Mouse (Mus musculus) liver, adult 2 months (tissue): ENCODE measurements around the gene Igflr1. TPM values are rescaled to one million over a fixed set of nuclear protein-coding genes. Genes with fewer than 3 reads are reported as not detected.

Experiments used
- DNase-seq: peaks from one replicate; pipeline ENCODE4 v3.0.0-alpha.2; 2011; ENCODE audit warnings: low read depth, low spot score; ENCODE audit errors: extremely low read depth
- H3K27ac ChIP-seq: fragments of 200-500 bp; replicated peaks from 2 replicates; pipeline ENCODE4 v1.5.1; 2012; ENCODE audit warnings: low read depth, mild to moderate bottlenecking, control low read depth, inconsistent platforms, low read length; ENCODE audit not compliant: insufficient read depth
- H3K27me3 ChIP-seq: fragments of 200-500 bp; 2 replicates; pipeline ENCODE4 v1.6.1; 2012; ENCODE audit warnings: mild to moderate bottlenecking, moderate library complexity, low read length, inconsistent platforms; ENCODE audit not compliant: control insufficient read depth, insufficient read depth
- H3K36me3 ChIP-seq: fragments of 200-500 bp; 2 replicates; pipeline ENCODE4 v1.6.1; 2012; ENCODE audit warnings: low read length, inconsistent platforms; ENCODE audit not compliant: control insufficient read depth, insufficient read depth
- H3K4me1 ChIP-seq: fragments of 200-500 bp; 2 replicates; pipeline ENCODE4 v1.6.1; 2011; ENCODE audit warnings: low read length; ENCODE audit not compliant: control insufficient read depth, insufficient read depth
- H3K4me3 ChIP-seq: fragments of 200-500 bp; 2 replicates; pipeline ENCODE4 v1.5.1; 2011; ENCODE audit warnings: low read depth, mild to moderate bottlenecking, control low read depth, low read length, moderate library complexity; ENCODE audit not compliant: insufficient read depth
- H3K79me2 ChIP-seq: fragments of 200-500 bp; 2 replicates; pipeline ENCODE4 v1.6.1; 2012; ENCODE audit warnings: inconsistent platforms, mild to moderate bottlenecking, low read length, moderate library complexity; ENCODE audit not compliant: control insufficient read depth, insufficient read depth
- H3K9ac ChIP-seq: fragments of 200-500 bp; 2 replicates; pipeline ENCODE4 v1.6.1; 2012; ENCODE audit warnings: low read depth, mild to moderate bottlenecking, control low read depth, inconsistent platforms, low read length
- CTCF ChIP-seq: fragments of 200-500 bp; IDR thresholded peaks from 2 replicates; pipeline ENCODE4 v1.5.1; 2011; ENCODE audit warnings: low read depth, low read length, control low read depth
- POLR2A ChIP-seq: fragments of 200-500 bp; IDR thresholded peaks from 2 replicates; pipeline ENCODE4 v1.6.1; 2011; ENCODE audit warnings: low read length, control low read depth; ENCODE audit not compliant: insufficient read depth; ENCODE audit errors: extremely low read depth
- WGBS: fragments of 180-500 bp; shearing (Covaris S2); methylation state at CpG from one replicate; pipeline ENCODE4 v1.1.7; 2018; 5-methylcytosine and 5-hydroxymethylcytosine counted together
- polyA plus RNA-seq: library from polyadenylated mRNA; depleted of rRNA; stranded (reverse); fragments of >200 nt; gene quantifications from 2 replicates; pipeline ENCODE4 v1.2.3, GENCODE M21; 2012; rRNA removed
- total RNA-seq: library from RNA; depleted of rRNA; stranded (reverse); fragments of >200 nt; gene quantifications from 2 replicates; pipeline ENCODE4 v1.2.3, GENCODE M21; 2014; rRNA removed

Igflr1 gene
- 0.55 TPM in 1 of 2 replicates, not detected in the other for total RNA-seq
- 2.3 and 4.2 TPM in 2 replicates for polyA plus RNA-seq

DNA sequence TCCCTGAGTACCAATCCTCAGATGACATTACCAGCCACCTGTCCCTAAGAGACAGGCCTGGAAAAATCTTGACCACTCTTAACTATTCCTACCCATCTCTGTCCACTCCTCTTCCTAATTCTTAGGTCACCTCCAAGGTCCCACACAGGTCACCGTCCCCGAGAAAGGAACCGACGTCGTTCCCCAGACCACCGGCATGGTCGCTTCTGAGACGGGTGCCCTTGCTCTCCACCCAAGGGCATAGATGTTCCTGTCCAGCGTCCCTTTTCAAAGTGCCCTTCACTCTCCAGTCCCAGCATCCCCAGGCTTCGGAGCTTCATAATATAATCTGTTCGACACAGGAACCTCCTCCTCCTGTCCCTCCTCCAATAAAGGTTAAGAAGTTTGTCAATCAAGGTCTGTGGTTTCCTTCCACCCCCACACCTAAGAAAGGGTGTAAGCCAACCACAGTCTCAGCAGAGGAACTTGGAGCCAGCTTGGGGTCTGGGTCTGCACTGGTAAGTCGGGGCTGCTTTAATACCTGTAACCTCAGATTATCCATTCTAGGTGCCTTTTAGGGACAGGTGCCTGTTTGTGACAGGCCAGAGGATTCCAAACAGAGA lies at the start of gene Igflr1:
Gene Igflr1 (plus strand): TSS at position 458 of the 602 bp plus-strand sequence.
- TF ChIP-seq POLR2A, result no peak
- no peak for TF ChIP-seq CTCF
- Histone ChIP-seq H3K9ac (no peak within 1 kb of the TSS), H3K27me3 (no peaks in the 10 kb centered on the region), H3K36me3 (peaks cover 9% of the 10 kb centered on the region; the same call in 1 of the 2 replicates), H3K4me1 (peaks cover 9% of the 10 kb centered on the region), H3K27ac (no peak within 1 kb of the TSS), H3K4me3 (no peak within 1 kb of the TSS), H3K79me2 (no peaks in the 10 kb centered on the region)
- DNase-seq, result no peak
- 96% methylated on average over 12 of the region's 12 CpGs for WGBS

DNA sequence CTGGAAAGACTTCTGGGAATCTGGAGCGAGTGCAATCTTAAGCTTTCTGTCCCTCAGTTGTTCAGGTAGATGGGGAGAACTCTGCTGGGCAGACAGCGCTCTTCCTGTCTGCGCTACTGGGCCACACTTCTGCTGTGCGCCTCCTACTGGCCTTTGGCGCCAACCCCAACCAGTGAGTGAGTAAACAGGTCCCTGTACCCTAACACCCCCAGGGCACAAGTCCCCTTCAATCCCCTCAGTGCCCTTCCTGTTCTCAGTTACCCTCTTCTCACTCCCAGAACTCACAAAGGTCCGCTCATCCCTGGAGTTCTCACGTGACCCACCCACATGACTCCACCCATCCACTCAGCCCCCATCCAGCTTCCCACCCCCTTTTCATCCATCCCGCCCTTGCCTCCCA lies 46.9 kb upstream of the Igflr1 start:
- no peak overlapping the region for H3K27ac ChIP-seq
- no peak overlapping the region for H3K9ac ChIP-seq
- H3K4me1 ChIP-seq, result no peaks in the 10 kb centered on the region
- H3K4me3 ChIP-seq, result no peak overlapping the region
- H3K79me2 ChIP-seq, result no peaks in the 10 kb centered on the region
- no peaks in the 10 kb centered on the region for H3K27me3 ChIP-seq
- DNase-seq, result no peak
- H3K36me3 ChIP-seq, result no peaks in the 10 kb centered on the region
- no peak for TF ChIP-seq POLR2A
- TF ChIP-seq CTCF, result peak; percentile 38; the same call in 1 of the 2 replicates
- 53% methylated on average over 8 of the region's 8 CpGs for WGBS

DNA sequence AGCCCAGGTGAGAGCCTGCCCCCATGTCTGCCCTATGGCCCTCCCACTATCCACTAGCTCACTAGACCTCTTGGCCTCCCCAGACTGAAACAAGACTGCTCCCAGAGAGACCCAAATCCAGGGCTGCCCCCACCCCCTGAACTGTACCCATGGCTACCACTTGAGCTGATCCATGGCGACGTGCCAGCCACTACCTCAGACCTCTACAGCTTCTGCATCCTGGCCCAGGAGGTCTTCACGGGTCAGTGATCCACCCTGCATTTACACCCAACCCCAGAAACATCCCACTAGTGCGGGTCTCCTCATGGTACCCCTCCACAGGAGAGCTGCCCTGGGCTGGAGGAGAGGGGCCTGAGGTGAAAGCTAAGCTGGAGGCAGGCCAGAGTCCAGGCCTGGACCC lies 44.8 kb upstream of the Igflr1 start:
- no peak for TF ChIP-seq CTCF
- TF ChIP-seq POLR2A, result no peak
- WGBS, result 87% methylated on average over 4 of the region's 4 CpGs

GRCm38 (mm10) chr7:30520856-30521255 lies 44.4 kb upstream of the Igflr1 start:
- TF ChIP-seq POLR2A (no peak), CTCF (no peak)
- H3K27ac ChIP-seq, result no peak overlapping the region
- H3K4me3 ChIP-seq, result no peak overlapping the region
- no peak overlapping the region for H3K9ac ChIP-seq
- WGBS, result 92% methylated on average over 5 of the region's 5 CpGs
- no peak for DNase-seq
- H3K27me3 ChIP-seq, result no peaks in the 10 kb centered on the region
- no peaks in the 10 kb centered on the region for H3K79me2 ChIP-seq
- no peaks in the 10 kb centered on the region for H3K36me3 ChIP-seq
- H3K4me1 ChIP-seq, result no peaks in the 10 kb centered on the region

More for the DNA sequence above, 44.8 kb upstream of the Igflr1 start:
- DNase-seq, result no peak
- no peak overlapping the region for H3K9ac ChIP-seq
- no peak overlapping the region for H3K4me3 ChIP-seq
- H3K4me1 ChIP-seq, result no peaks in the 10 kb centered on the region
- no peaks in the 10 kb centered on the region for H3K79me2 ChIP-seq
- no peak overlapping the region for H3K27ac ChIP-seq
- no peaks in the 10 kb centered on the region for H3K36me3 ChIP-seq
- H3K27me3 ChIP-seq, result no peaks in the 10 kb centered on the region

- H3K27me3 ChIP-seq, result no peaks in the 10 kb centered on the region
- no peak overlapping the region for H3K9ac ChIP-seq
- no peak overlapping the region for H3K27ac ChIP-seq
- H3K4me3 ChIP-seq, result no peak overlapping the region
- H3K79me2 ChIP-seq, result no peaks in the 10 kb centered on the region
- WGBS, result 92% methylated on average over 10 of the region's 10 CpGs
- no peaks in the 10 kb centered on the region for H3K36me3 ChIP-seq
- H3K4me1 ChIP-seq, result no peaks in the 10 kb centered on the region
- no peak for DNase-seq
- TF ChIP-seq POLR2A (no peak), CTCF (no peak)
Observed at GRCm38 (mm10) chr7:30522871-30523270, 42.4 kb upstream of the Igflr1 start.

DNA sequence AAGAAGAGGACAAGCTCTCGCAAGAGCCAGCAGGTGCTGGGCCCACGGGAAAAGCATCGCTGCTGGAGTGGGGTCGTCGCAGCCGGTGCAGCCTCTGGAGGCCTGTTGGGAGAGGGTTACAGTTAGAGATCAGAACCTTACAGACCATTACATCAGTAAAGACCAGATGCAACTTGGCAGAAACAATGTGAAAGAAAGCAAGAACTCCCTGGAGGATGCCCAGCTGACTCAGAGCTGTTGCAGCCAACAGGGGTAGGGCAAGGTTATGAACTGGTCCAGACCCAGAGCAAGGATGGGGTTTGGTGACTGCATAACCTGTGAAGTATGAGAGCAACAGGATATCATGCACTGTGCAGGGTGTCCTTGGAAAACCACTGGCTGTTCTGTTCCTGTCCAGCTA lies 40.7 kb upstream of the Igflr1 start:
- no peaks in the 10 kb centered on the region for H3K79me2 ChIP-seq
- TF ChIP-seq CTCF (no peak), POLR2A (no peak)
- no peak overlapping the region for H3K27ac ChIP-seq
- 91% methylated on average over 6 of the region's 6 CpGs for WGBS
- H3K36me3 ChIP-seq, result no peaks in the 10 kb centered on the region
- no peaks in the 10 kb centered on the region for H3K4me1 ChIP-seq
- H3K9ac ChIP-seq, result no peak overlapping the region
- H3K4me3 ChIP-seq, result no peak overlapping the region
- H3K27me3 ChIP-seq, result no peaks in the 10 kb centered on the region
- DNase-seq, result no peak
